Mouse (Mus musculus) C2C12 (cell line): ENCODE measurements at regions not wholly inside any gene's neighbourhood (a gene's known extent, or its start where the extent isn't known, plus 50 kb on each side); places are given as distances from the start of the nearest gene placed in this dataset.

Experiments
- H3K27me3 ChIP-seq: one replicate; pipeline ENCODE4 v1.6.1; 2011; ENCODE audit not compliant: control insufficient read depth, insufficient read depth, insufficient read length
- H3K36me3 ChIP-seq: one replicate; pipeline ENCODE4 v1.6.1; 2011; ENCODE audit not compliant: control insufficient read depth, insufficient read depth
- H3K4me3 ChIP-seq: one replicate; pipeline ENCODE4 v1.5.1; 2011; ENCODE audit warnings: mild to moderate bottlenecking, control low read depth; ENCODE audit not compliant: poor library complexity, insufficient read depth, severe bottlenecking
- H3K79me2 ChIP-seq: one replicate; pipeline ENCODE4 v1.6.1; 2011; ENCODE audit not compliant: control insufficient read depth, insufficient read depth
- H3K79me3 ChIP-seq: one replicate; pipeline ENCODE4 v1.6.1; 2011; ENCODE audit warnings: low read depth, control low read depth
- H3ac ChIP-seq: one replicate; pipeline ENCODE3; 2011; ENCODE audit warnings: low read depth; ENCODE audit not compliant: control insufficient read depth, insufficient read length
- CEBPB ChIP-seq: IDR thresholded peaks from one replicate; pipeline ENCODE4 v1.6.1; 2011; ENCODE audit warnings: low read depth, mild to moderate bottlenecking, control low read depth, moderate library complexity
- CTCF ChIP-seq: IDR thresholded peaks from one replicate; pipeline ENCODE4 v1.5.1; 2011; ENCODE audit not compliant: control insufficient read depth, insufficient read depth, insufficient read length
- FOSL1 ChIP-seq: IDR thresholded peaks from one replicate; pipeline ENCODE4 v1.8.0; 2011; ENCODE audit warnings: mild to moderate bottlenecking, low read length; ENCODE audit not compliant: poor library complexity, insufficient read depth, severe bottlenecking
- MAX ChIP-seq: IDR thresholded peaks from one replicate; pipeline ENCODE4 v1.6.1; 2011; ENCODE audit warnings: mild to moderate bottlenecking, control low read depth
- MYOD1 ChIP-seq: IDR thresholded peaks from one replicate; pipeline ENCODE4 v1.6.1; 2011; ENCODE audit warnings: low read depth; ENCODE audit not compliant: control insufficient read depth, insufficient read length
- MYOG ChIP-seq: IDR thresholded peaks from one replicate; pipeline ENCODE4 v1.6.1; 2011; ENCODE audit not compliant: control insufficient read depth, insufficient read length; ENCODE audit errors: extremely low read depth
- USF1 ChIP-seq: IDR thresholded peaks from one replicate; pipeline ENCODE4 v1.6.1; 2011; ENCODE audit warnings: low read depth, mild to moderate bottlenecking, control low read depth, moderate library complexity

DNA sequence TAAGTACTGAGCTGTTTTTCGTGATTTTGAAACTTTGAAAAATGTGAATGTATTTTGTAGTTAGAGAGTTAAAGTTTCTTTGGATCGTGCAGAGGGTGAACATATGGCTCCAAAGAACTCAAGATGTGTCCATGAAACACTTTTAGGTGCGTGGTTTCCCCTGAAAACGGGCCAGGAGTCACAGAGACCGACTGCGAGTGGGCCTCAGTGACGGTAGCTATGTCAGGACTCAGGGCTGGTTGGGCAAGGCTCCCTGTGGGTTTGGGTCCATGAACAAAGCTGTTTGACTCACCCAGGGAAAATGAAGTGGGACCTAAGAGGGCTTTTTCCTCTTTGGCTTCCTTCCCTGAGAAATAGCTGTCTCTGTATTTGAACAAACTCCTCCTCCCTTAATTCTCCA lies 345.9 kb upstream of the Smim15 start:
- H3K36me3 ChIP-seq = no peaks in the 10 kb centered on the region
- no peak for TF ChIP-seq FOSL1
- no peak for TF ChIP-seq USF1
- TF ChIP-seq MAX = no peak
- no peak for TF ChIP-seq MYOD1
- TF ChIP-seq CEBPB = no peak
- H3K79me3 ChIP-seq = no peaks in the 10 kb centered on the region
- H3K27me3 ChIP-seq = no peaks in the 10 kb centered on the region
- H3ac ChIP-seq = no peak overlapping the region
- H3K79me2 ChIP-seq = no peaks in the 10 kb centered on the region
- H3K4me3 ChIP-seq = no peak overlapping the region

GRCm38 (mm10) chr13:107692123-107692830 lies 352.0 kb upstream of the Smim15 start:
- Histone ChIP-seq H3K36me3 (no peaks in the 10 kb centered on the region), H3K79me2 (no peaks in the 10 kb centered on the region), H3K27me3 (no peaks in the 10 kb centered on the region), H3K4me3 (no peak overlapping the region), H3ac (no peak overlapping the region), H3K79me3 (no peaks in the 10 kb centered on the region)
- TF ChIP-seq MYOD1 (no peak), MAX (no peak), CTCF (no peak), MYOG (no peak), CEBPB (no peak), FOSL1 (no peak), USF1 (no peak)

- TF ChIP-seq CTCF = no peak
- TF ChIP-seq MYOG = no peak
- no peak for TF ChIP-seq MYOD1
- no peak for TF ChIP-seq FOSL1
- no peak for TF ChIP-seq CEBPB
- TF ChIP-seq USF1 = no peak
- TF ChIP-seq MAX = no peak
- H3K36me3 ChIP-seq = no peaks in the 10 kb centered on the region
- no peaks in the 10 kb centered on the region for H3K27me3 ChIP-seq
- H3K79me2 ChIP-seq = no peaks in the 10 kb centered on the region
- no peaks in the 10 kb centered on the region for H3K79me3 ChIP-seq
- H3ac ChIP-seq = no peak overlapping the region
- H3K4me3 ChIP-seq = no peak overlapping the region
These were observed 355.3 kb upstream of the Smim15 start for GRCm38 (mm10) chr13:107688972-107689371.

DNA sequence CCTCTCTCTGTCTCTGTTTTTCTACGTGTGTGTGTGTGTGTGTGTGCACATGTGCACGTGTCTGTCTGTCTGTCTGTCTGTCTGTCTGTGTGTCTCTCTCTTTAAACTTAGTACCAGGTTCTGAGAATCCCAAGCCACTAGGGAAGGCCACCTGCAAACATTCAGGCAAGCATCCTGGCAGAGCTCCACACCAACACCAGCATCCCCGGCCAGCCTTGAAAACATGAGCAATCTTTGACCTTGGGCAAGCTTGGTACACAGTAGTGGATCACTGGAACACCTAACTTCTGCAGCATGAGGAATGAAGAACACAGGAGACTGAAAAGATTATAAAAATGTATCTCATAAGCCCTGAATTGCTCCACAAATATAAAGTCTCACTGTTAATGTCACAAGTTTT lies 359.0 kb upstream of the Smim15 start:
- Histone ChIP-seq H3K79me2 (no peaks in the 10 kb centered on the region), H3K4me3 (no peak overlapping the region), H3K36me3 (no peaks in the 10 kb centered on the region), H3K27me3 (no peaks in the 10 kb centered on the region), H3K79me3 (no peaks in the 10 kb centered on the region), H3ac (no peak overlapping the region)
- TF ChIP-seq CTCF = no peak
- no peak for TF ChIP-seq MYOD1

DNA sequence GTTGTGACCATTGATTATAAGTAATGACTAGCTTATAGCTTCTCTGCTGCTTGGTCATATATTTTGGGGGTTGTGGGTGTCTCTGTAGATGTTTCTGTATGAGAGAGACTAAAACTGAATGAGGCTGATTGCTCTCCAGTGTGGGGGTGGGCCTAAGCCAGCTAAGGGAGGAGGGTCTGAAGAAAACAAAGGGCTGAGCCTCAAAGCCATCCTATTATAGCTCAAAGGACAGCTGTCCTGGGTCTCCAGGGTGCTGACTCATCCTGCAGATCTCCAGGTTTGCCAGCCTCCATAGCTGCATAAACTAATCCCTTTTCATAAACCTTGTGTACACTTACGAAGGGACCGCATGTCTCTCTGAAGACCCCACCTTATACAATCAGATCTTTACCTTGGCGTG lies 360.3 kb upstream of the Smim15 start:
- H3K27me3 ChIP-seq = no peaks in the 10 kb centered on the region
- TF ChIP-seq MYOD1 = no peak
- no peak for TF ChIP-seq FOSL1
- TF ChIP-seq CEBPB = no peak
- TF ChIP-seq MYOG = no peak
- no peak for TF ChIP-seq CTCF
- no peak for TF ChIP-seq MAX
- no peak for TF ChIP-seq USF1
- H3K36me3 ChIP-seq = no peaks in the 10 kb centered on the region
- H3K79me2 ChIP-seq = no peaks in the 10 kb centered on the region
- H3K79me3 ChIP-seq = no peaks in the 10 kb centered on the region
- H3ac ChIP-seq = no peak overlapping the region
- H3K4me3 ChIP-seq = no peak overlapping the region

GRCm38 (mm10) chr13:107681719-107682118 lies 362.5 kb upstream of the Smim15 start:
- Histone ChIP-seq H3K79me2 (no peaks in the 10 kb centered on the region), H3K4me3 (no peak overlapping the region), H3ac (no peak overlapping the region), H3K36me3 (no peaks in the 10 kb centered on the region), H3K79me3 (no peaks in the 10 kb centered on the region), H3K27me3 (no peaks in the 10 kb centered on the region)
- TF ChIP-seq FOSL1 = no peak
- no peak for TF ChIP-seq MYOD1
- no peak for TF ChIP-seq MAX
- TF ChIP-seq CEBPB = no peak
- no peak for TF ChIP-seq USF1
- TF ChIP-seq MYOG = no peak
- no peak for TF ChIP-seq CTCF
